Comparison of ENCODE assay signal across 8 mouse cellular contexts in genomic region chr14:27428973-27429711, GRCm38 (mm10). TPM values are rescaled to one million over a fixed set of nuclear protein-coding genes. Genes with fewer than 3 reads are reported as not detected.
DNase-seq lines count a peak whose midpoint lies in the region; ATAC-seq and TF ChIP-seq lines count a peak whose summit lies in the region.

No protein-coding gene starts in this region.

- 1% methylated on average over 71 of the region's 78 CpGs for WGBS in heart, embryonic 11.5 days (ENCODE audit: insufficient replicate concordance)
- under 1% methylated on average over 73 of the region's 78 CpGs for WGBS in kidney, embryonic 16.5 days
- 3% methylated on average over 69 of the region's 78 CpGs for WGBS in liver, embryonic 12.5 days (ENCODE audit: insufficient replicate concordance)
- WGBS in stomach, embryonic 15.5 days, result under 1% methylated on average over 62 of the region's 78 CpGs

- peak overlapping the region; percentile 92 for H3K9ac ChIP-seq in heart, embryonic 11.5 days (ENCODE audit: low read depth, low read length)
- H3K9ac ChIP-seq in kidney, embryonic 16.5 days (replicated peaks; ENCODE audit: low read length), result peak overlapping the region; percentile 85
- H3K9ac ChIP-seq in liver, embryonic 12.5 days, result peak overlapping the region; percentile 84
- H3K9ac ChIP-seq in stomach, embryonic 15.5 days, result peak overlapping the region; percentile 85

- TF ChIP-seq CTCF in bone marrow macrophage, adult 2 months (IDR thresholded peaks at IDR 0.05; ENCODE audit: low read depth, low read length), result no peak
- TF ChIP-seq CTCF in embryonic fibroblast, embryonic 13.5 days (IDR thresholded peaks at IDR 0.05; ENCODE audit: borderline replicate concordance, insufficient read depth, low read length), result no peak

- peak; percentile 87 for ATAC-seq in heart, embryonic 11.5 days (replicated peaks; ENCODE audit: insufficient number of reproducible peaks, low FRiP score, low TSS enrichment)
- peak; percentile 82 for ATAC-seq in kidney, embryonic 16.5 days (ENCODE audit: low FRiP score, low TSS enrichment)
- ATAC-seq in liver, embryonic 12.5 days, result peak; percentile 84
- peak; percentile 89 for ATAC-seq in stomach, embryonic 15.5 days (ENCODE audit: insufficient read depth, low FRiP score, low read depth)

- H3K4me2 ChIP-seq in heart, embryonic 11.5 days, result peak overlapping the region; percentile 88
- H3K4me2 ChIP-seq in kidney, embryonic 16.5 days (replicated peaks; ENCODE audit: low read depth, low read length), result peak overlapping the region; percentile 85
- H3K4me2 ChIP-seq in liver, embryonic 12.5 days, result peak overlapping the region; percentile 77
- H3K4me2 ChIP-seq in stomach, embryonic 15.5 days, result peak overlapping the region; percentile 88

- H3K4me1 ChIP-seq in bone marrow macrophage, adult 2 months (ENCODE audit: control insufficient read depth, insufficient read depth, low read length), result peaks cover 2% of the 10 kb centered on the region; the same call in 1 of the 2 replicates
- H3K4me1 ChIP-seq in embryonic fibroblast, embryonic 13.5 days (ENCODE audit: control insufficient read depth, insufficient read depth, low read length), result no peaks in the 10 kb centered on the region; the same call in 1 of the 2 replicates
- 0 out of 2 replicates have a peak, but pooled peaks cover 3% of the 10 kb centered on the region for H3K4me1 ChIP-seq in heart, embryonic 11.5 days (ENCODE audit: control insufficient read depth, insufficient read depth, low read length)
- H3K4me1 ChIP-seq in kidney, embryonic 16.5 days (ENCODE audit: insufficient read depth, low read length), result peaks cover 3% of the 10 kb centered on the region; the same call in 1 of the 2 replicates
- H3K4me1 ChIP-seq in liver, embryonic 12.5 days, result peaks cover 12% of the 10 kb centered on the region
- peaks cover 3% of the 10 kb centered on the region; the same call in 1 of the 2 replicates for H3K4me1 ChIP-seq in stomach, embryonic 15.5 days

- peak overlapping the region; percentile 92 for H3K27ac ChIP-seq in bone marrow macrophage, adult 2 months (ENCODE audit: insufficient read depth, low read depth, low read length)
- H3K27ac ChIP-seq in embryonic fibroblast, embryonic 13.5 days (ENCODE audit: insufficient read depth, low read length), result peak overlapping the region; percentile 92
- peak overlapping the region; percentile 99 for H3K27ac ChIP-seq in heart, embryonic 11.5 days (ENCODE audit: low read depth, low read length)
- peak overlapping the region; percentile 99 for H3K27ac ChIP-seq in kidney, embryonic 16.5 days (ENCODE audit: low read length)
- H3K27ac ChIP-seq in liver, embryonic 12.5 days, result peak overlapping the region; percentile 92
- peak overlapping the region; percentile 100 for H3K27ac ChIP-seq in stomach, embryonic 15.5 days

- H3K36me3 ChIP-seq in heart, embryonic 11.5 days (ENCODE audit: control insufficient read depth, insufficient read depth, low read length), result 0 out of 2 replicates have a peak, but pooled peaks cover 3% of the 10 kb centered on the region
- H3K36me3 ChIP-seq in kidney, embryonic 16.5 days (ENCODE audit: insufficient read depth, low read length), result peaks cover 28% of the 10 kb centered on the region
- peaks cover 38% of the 10 kb centered on the region for H3K36me3 ChIP-seq in liver, embryonic 12.5 days
- no peaks in the 10 kb centered on the region; the same call in 1 of the 2 replicates for H3K36me3 ChIP-seq in stomach, embryonic 15.5 days

- peak; percentile 80 for DNase-seq in B cell, adult 2 months
- DNase-seq in natural killer cell, adult 2 months (ENCODE audit: low spot score in 2 of 2), result peak; percentile 69 to 77

- peak overlapping the region; percentile 61 for H3K4me3 ChIP-seq in bone marrow macrophage, adult 2 months (ENCODE audit: insufficient read depth, low read length)
- H3K4me3 ChIP-seq in embryonic fibroblast, embryonic 13.5 days (ENCODE audit: insufficient read depth, low read length), result peak overlapping the region; percentile 92
- H3K4me3 ChIP-seq in heart, embryonic 11.5 days (ENCODE audit: low read depth, low read length), result peak overlapping the region; percentile 64
- H3K4me3 ChIP-seq in kidney, embryonic 16.5 days (ENCODE audit: low read length), result peak overlapping the region; percentile 74
- peak overlapping the region; percentile 67 for H3K4me3 ChIP-seq in liver, embryonic 12.5 days
- peak overlapping the region; percentile 77 for H3K4me3 ChIP-seq in stomach, embryonic 15.5 days (replicated peaks)

- no peak for TF ChIP-seq POLR2A in bone marrow macrophage, adult 2 months (IDR thresholded peaks at IDR 0.05; ENCODE audit: borderline replicate concordance, low read depth, low read length)
- TF ChIP-seq POLR2A in embryonic fibroblast, embryonic 13.5 days (IDR thresholded peaks at IDR 0.05; ENCODE audit: low read depth, low read length), result peak; percentile 71

- H3K9me3 ChIP-seq in heart, embryonic 11.5 days (replicated peaks; ENCODE audit: control insufficient read depth, low read length), result peaks cover 8% of the 10 kb centered on the region
- H3K9me3 ChIP-seq in kidney, embryonic 16.5 days (ENCODE audit: low read length), result peaks cover 20% of the 10 kb centered on the region
- peaks cover 10% of the 10 kb centered on the region for H3K9me3 ChIP-seq in liver, embryonic 12.5 days (replicated peaks)
- 0 out of 2 replicates have a peak, but pooled peaks cover 3% of the 10 kb centered on the region for H3K9me3 ChIP-seq in stomach, embryonic 15.5 days

- no peaks in the 10 kb centered on the region for H3K27me3 ChIP-seq in heart, embryonic 11.5 days (ENCODE audit: control insufficient read depth, insufficient read depth, low read length)
- H3K27me3 ChIP-seq in kidney, embryonic 16.5 days (ENCODE audit: insufficient read depth, low read length), result no peaks in the 10 kb centered on the region
- no peaks in the 10 kb centered on the region; the same call in 1 of the 2 replicates for H3K27me3 ChIP-seq in liver, embryonic 12.5 days (replicated peaks)
- no peaks in the 10 kb centered on the region for H3K27me3 ChIP-seq in stomach, embryonic 15.5 days (replicated peaks)

RNA-seq across cellular contexts. Expression of gene Fam208a, which starts 0.5 kb away (rescaled TPM):
- polyA plus RNA-seq in bone marrow macrophage, adult 2 months (2012; ENCODE audit: insufficient read depth, insufficient read length, missing spikeins), result 22.1 and 26.2 TPM in 2 replicates
- 18.8 and 20.5 TPM in 2 replicates for polyA plus RNA-seq in embryonic fibroblast, embryonic 13.5 days (2011; ENCODE audit: insufficient read length, low read depth, missing spikeins)
- polyA plus RNA-seq in heart, embryonic 11.5 days (2014; fragmentation: Nextera tagmentation; extraction: Ambion mirVana), result 9.5 and 12.3 TPM in 2 replicates
- polyA plus RNA-seq in kidney, embryonic 16.5 days (2015; fragmentation: Nextera tagmentation; extraction: Ambion mirVana), result 8.0 and 12.0 TPM in 2 replicates
- 9.3 and 9.4 TPM in 2 replicates for polyA plus RNA-seq in liver, embryonic 12.5 days (2016; fragmentation: Nextera tagmentation; extraction: Ambion mirVana)
- 14.3 and 14.6 TPM in 2 replicates for polyA plus RNA-seq in stomach, embryonic 15.5 days (2015; fragmentation: Nextera tagmentation; extraction: Ambion mirVana)

Comparison
In these comparisons a context has a peak if more than half of its experiments do, and no peak if none do; other contexts are left out.
1. Peak in every context shown above with its lines: DNase-seq, ATAC-seq, H3K4me3 ChIP-seq and H3K27ac ChIP-seq.